Mouse (Mus musculus) gastrocnemius, adult 2 months (tissue): Measurements from ENCODE around the gene Rab8a. TPM values are rescaled to one million over a fixed set of nuclear protein-coding genes. Genes with fewer than 3 reads are reported as not detected.

Experiments used
- DNase-seq: peaks from one replicate; pipeline ENCODE4 v3.0.0; 2022
- H3K27ac ChIP-seq: fragments of 200-600 bp; 2 replicates; pipeline ENCODE4 v1.8.1; 2022; ENCODE audit warnings: mild to moderate bottlenecking
- H3K4me3 ChIP-seq: fragments of 200-600 bp; 2 replicates; pipeline ENCODE4 v1.8.1; 2022; ENCODE audit warnings: mild to moderate bottlenecking, moderate library complexity
- CTCF ChIP-seq: fragments of 200-600 bp; IDR thresholded peaks from 2 replicates; pipeline ENCODE4 v1.8.1; 2022; ENCODE audit warnings: antibody characterized with exemption, mild to moderate bottlenecking, moderate library complexity
- intact Hi-C: fragments of 180-260 bp; cut with DNase I; formaldehyde crosslinking; loops from one replicate; pipeline ENCODE4 v1.15.1; 2025
- total RNA-seq, 2 experiments: library from RNA; stranded (reverse); gene quantifications; 2 replicates each; pipeline ENCODE4 v1.2.3; 2021

Rab8a gene
- total RNA-seq, 2 experiments from 2014 or later: 10.4 to 11.4 TPM

DNA sequence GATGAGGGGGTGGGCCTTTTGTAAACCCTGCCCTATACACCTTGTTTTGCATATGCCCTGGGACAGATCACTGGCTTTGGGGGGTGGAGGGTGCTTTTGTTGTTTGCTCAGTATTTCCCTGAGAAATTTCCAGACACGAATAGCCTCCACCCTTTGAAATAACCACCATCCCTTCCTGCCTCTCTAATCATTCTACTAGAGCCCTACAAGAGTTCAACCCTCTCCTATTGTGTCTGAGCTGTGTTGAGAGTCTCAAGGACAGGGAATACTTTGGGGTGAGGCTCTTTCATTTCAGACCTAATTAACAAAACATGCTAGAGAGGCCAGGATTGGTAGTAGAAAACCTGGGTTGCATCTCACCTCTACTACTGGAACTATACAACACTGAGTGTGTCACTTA, 11.9 kb upstream of the Rab8a start:
- TF ChIP-seq CTCF: no peak
- Histone ChIP-seq H3K27ac (no peak overlapping the region), H3K4me3 (no peak overlapping the region)
- DNase-seq: no peak
- intact Hi-C loops: no loop called here

DNA sequence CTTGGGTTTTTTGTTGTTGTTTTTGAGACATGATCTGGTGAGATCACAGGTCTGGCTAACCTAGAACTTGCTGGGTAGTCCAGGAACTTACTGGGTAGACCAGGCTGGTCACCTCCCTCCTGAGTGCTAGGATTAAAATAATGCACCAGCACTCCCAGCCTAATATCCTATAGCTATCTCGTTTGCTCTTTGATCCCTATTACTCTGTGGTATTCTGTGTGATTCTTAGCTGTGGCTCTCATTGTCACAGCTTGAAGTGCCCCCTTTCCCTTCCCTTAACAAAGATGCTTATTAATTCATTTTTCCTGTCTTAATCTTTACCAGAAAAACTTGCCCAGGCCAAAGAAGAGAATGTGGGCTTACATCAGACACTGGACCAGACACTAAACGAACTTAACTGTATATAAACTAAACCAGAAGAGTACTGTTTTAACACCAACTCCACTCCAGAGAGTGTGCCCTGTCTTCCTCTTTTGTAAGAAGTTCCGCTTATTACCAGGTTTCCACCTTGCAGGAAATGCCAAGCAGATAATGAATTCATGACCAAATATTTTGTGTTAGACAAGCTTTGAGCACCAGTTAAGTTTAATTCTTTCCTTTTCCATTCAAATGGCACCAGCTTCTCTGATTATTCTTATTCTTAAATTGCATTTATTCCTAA, 9.5 kb upstream of the Rab8a start:
- intact Hi-C loops: no loop called here
- H3K27ac ChIP-seq: no peak overlapping the region; the same call in 1 of the 2 replicates
- H3K4me3 ChIP-seq: no peak overlapping the region
- no peak for DNase-seq
- no peak for TF ChIP-seq CTCF

DNA sequence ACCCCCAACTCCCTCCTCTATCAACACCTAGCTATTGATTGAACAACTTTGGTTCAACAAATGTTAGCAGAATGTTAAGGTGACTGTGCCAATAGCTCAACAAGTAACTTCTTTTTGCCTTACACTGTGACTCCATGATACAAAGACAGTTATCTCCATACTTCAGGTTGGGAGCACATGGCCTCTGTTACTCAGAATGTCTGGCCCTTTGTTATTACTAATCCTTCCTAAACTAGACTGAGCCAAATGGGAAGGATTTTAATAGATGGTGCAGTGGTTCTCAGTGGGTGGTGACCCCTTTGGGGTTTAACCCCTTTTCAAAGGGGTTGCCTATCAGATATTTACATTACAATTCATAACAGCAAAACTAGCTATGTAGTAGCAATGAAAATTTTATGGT, 7.6 kb upstream of the Rab8a start:
- Histone ChIP-seq H3K27ac (peak overlapping the region; percentile 2; the same call in 1 of the 2 replicates), H3K4me3 (no peak overlapping the region)
- no peak for DNase-seq
- no peak for TF ChIP-seq CTCF
- intact Hi-C loops: no loop called here

DNA sequence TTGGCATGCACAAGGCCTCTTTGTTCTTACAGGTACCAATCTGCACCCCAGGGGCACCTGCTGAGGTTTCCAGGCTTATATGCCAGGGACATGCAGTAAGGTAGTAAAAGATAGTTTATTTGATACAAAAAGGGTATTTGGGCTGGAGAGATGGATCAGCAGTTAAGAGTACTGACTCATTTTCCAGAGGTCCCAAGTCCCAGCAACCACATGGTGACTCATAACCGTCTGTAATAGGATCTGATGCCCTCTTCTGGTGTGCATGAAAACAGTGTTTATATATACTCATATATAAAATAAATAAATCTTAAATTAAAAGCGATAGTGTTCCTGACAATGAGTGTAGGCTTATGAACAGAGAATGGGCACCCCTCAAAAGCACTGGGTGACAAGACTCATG, 2.9 kb upstream of the Rab8a start:
- TF ChIP-seq CTCF: no peak
- no peak overlapping the region for H3K27ac ChIP-seq
- no peak overlapping the region for H3K4me3 ChIP-seq
- intact Hi-C loops: no loop called here
- DNase-seq: no peak

DNA sequence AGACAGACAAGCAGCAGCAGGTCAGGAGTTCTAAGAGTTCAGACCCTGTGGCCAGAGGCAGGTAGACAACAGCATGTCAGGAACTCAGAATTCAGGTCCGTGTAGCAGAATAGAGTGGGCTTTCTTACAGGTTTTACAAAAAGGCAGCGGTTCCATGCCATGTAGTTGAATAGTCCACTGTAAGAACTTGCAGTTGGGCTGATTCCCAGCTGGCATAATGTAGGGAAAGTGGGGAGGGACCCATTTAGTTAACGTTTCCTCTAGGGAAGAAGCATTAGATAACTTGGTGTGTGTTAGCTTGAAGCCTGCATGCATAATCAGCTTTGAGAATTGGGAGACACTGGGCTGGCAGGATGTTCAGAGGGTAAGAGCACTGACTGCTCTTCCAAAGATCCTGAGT, 2.3 kb upstream of the Rab8a start:
- no peak overlapping the region for H3K27ac ChIP-seq
- no peak for TF ChIP-seq CTCF
- H3K4me3 ChIP-seq: no peak overlapping the region
- intact Hi-C loops: no loop called here
- DNase-seq: no peak

DNA sequence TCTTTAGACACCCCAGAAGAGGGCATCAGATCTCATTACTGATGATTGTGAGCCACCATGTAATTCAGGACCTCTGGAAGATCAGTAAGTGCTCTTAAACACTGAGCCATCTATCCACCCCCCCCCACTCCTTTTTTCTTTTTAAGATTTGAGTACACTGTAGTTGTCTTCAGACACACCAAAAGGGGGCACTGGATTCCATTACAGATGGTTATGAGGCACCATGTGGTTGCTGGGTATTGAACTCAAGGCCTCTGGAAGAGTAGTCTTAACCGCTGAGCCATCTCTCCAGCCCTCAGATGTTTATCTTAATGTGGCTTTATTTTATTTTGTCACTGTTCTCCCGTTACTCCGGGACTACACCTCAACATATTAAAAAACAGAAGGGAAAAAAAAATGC, 993 bp upstream of the Rab8a start:
- H3K4me3 ChIP-seq: peak overlapping the region; percentile 92
- TF ChIP-seq CTCF: no peak
- DNase-seq: no peak
- intact Hi-C loops: loop anchor here (5.0 kb wide), 1 partner anchor 82 kb away; the partner anchor contains the start of gene Ap1m1
- H3K27ac ChIP-seq: no peak overlapping the region; the same call in 1 of the 2 replicates

DNA sequence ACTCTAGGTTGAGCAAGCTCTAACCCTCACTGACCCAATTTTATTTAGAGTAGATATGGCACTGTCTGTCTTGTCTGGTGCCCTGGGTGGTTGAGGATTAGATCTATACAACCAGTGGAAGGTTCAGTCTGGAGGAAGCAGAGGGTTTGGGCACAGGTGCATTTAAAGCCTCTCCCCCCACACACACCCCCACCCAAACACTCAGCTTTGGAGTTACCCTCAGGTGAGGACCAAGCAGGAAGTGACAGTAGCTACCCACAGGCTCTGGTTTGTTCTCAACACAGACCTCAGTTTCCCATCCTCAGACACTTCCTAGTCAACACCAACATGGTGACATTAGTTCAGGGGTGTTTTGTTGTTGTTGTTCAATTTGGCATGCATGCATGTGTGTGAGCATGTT, 1.8 kb downstream of the Rab8a start:
- Histone ChIP-seq H3K4me3 (no peak overlapping the region), H3K27ac (no peak overlapping the region)
- TF ChIP-seq CTCF: no peak
- intact Hi-C loops: loop anchor here (5.0 kb wide), 1 partner anchor 79 kb away; the partner anchor contains the start of gene Ap1m1
- no peak for DNase-seq

DNA sequence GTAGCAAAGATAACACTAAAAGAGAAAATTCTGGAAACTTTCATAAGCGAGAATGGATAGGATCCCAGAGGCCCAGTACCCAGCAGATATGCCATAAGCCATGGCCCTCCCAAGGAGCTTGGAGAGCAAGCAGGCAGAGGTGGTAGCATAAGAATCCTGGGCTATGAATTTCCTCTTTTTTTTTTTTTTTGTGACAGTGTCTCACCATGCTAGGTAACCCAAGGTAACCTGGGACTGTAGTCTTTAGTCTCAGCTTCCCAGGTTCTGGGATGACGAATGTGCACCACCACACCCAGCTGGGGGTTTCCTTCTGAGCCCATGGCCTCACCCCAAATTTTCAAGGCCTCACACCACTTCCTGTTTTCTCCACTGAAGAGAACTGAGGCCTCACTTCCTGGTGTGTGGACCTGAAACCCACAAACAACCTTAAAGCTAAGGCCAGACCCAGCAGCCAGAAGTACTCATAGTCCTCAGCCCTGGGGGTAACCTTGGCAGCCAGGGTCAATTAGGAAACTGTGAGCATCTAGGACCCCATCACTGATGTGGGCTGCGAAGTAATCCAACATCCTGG, 8.2 kb downstream of the Rab8a start:
- H3K4me3 ChIP-seq: no peak overlapping the region
- no peak for DNase-seq
- no peak overlapping the region for H3K27ac ChIP-seq
- intact Hi-C loops: no loop called here
- TF ChIP-seq CTCF: no peak

DNA sequence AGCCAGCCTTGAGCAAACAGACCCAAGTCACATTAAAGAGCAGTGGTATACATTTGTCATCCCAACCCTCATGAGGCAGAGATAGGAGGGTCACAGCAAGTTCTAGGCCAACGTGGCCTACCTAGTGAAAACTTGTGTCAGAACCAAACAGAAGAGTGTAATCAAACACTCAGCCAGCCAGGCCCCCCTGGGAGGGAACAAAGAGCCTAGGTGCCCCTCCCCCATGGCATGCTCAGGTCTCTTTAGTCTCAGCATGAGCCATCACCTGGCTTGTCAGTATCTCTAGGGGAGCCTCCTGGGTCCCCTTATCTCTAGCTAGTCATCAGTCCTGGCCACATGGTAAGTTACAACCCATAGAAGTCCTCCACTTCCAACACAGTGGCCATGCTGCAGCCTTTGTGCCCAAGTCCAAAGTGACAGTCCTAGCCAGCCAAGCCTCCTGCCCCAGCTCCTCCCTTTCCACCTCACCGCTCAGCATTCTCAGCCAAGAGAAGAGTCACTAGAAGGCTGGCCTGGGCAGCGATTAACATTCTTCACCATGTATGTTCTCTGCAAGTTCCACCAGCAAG, 8.8 kb downstream of the Rab8a start:
- TF ChIP-seq CTCF: no peak
- Histone ChIP-seq H3K27ac (no peak overlapping the region), H3K4me3 (no peak overlapping the region)
- intact Hi-C loops: no loop called here
- no peak for DNase-seq

DNA sequence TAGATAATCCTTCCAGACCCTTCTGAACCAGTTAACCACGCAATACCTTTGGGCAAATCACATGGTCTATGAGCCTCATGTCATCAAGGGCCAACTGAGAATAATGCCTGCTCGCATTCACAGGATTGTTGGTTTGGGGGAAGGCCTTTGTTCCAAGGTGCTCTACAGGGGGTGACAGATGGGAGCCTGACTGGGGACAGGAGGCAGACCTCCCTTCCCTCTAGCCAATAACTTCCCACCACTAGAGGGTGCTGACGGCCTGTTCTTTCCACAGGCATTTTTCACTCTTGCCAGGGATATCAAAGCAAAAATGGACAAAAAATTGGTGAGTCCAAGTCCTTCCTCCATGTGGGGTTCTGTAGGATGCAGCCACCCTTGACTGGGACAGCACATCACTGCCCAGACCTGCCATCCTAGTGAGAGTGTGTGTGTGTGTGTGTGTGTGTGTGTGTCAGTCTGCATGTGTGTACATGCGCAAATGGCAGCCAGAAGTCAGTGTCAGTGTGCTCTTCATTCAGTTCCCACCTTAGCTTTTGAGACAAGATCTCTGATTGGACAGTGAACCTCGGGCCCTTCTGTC, 16.4 kb downstream of the Rab8a start:
- Histone ChIP-seq H3K4me3 (no peak overlapping the region), H3K27ac (no peak overlapping the region)
- intact Hi-C loops: loop anchor here (5.0 kb wide), 1 partner anchor 45 kb away; no protein-coding TSS in a partner anchor
- TF ChIP-seq CTCF: peak; percentile 83
- DNase-seq: peak; percentile 74

DNA sequence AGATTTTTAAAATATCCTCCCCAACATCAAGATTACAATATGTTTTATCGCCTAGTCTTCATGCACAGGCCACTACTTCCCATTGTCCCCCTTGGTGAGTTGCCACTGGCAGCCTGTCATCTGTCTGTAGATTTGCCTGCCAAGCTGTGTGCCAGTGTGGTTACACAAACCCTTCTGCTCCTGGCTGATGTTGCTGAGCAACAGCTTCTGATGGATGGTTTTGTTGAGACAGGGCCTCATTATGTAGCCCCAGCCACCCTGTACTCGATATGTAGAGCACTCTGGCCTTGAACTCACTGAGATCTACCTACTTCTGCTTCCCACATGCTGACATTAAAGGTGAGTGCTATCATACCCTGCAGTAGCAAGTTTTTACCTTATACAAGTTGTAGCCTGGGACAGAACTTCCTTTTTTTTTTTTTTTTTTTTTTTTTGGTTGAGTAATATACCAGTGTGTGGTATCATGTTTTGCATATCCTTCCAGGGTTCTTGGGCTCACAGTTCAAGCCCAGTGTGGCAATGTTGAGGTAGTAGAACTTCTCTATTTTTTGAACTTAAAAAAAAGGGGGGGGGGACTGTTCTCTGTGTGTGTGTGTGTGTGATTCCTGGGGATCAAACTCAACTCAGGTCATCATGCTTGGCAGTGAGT, 22.7 kb downstream of the Rab8a start:
- TF ChIP-seq CTCF: no peak
- DNase-seq: no peak
- intact Hi-C loops: no loop called here

DNA sequence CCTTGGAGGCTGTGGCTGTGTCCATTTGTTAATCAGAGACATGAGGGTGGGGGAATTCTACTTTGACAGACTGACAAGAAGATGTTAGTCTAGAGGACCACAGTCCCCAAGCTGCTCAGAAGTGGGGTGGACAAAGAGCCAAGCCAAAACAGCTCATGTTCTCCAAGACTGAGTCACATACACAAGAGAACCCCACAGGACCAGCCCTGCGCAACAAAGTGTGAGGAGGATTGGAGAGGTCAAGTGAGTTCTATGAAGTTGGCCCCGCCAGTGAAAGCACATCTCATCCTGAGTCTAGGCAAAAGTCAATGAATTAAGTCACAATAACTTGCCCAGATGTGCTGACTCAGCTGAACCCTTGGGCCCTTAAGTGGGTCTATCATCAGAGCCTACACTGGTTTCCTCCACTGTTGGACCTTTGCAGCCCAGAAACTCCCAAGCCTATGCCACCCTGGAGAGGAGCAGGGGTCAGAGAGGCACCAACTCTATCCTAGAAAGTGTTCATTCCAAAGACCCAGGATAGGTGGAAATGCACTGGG, 26.9 kb downstream of the Rab8a start:
- Histone ChIP-seq H3K27ac (no peak overlapping the region), H3K4me3 (no peak overlapping the region)
- TF ChIP-seq CTCF: no peak
- intact Hi-C loops: no loop called here
- peak; percentile 42 for DNase-seq

More for the DNA sequence above, 22.7 kb downstream of the Rab8a start:
- Histone ChIP-seq H3K27ac (no peak overlapping the region), H3K4me3 (no peak overlapping the region)
